Mouse (Mus musculus) limb, embryonic 14.5 days (tissue): ENCODE measurements around the gene Glrx. TPM values are rescaled to one million over a fixed set of nuclear protein-coding genes. Genes with fewer than 3 reads are reported as not detected.

Experiments used
- ATAC-seq: fragments of 200-750 bp; cut with Nextera tagmentation; 2 replicates; pipeline ENCODE4 v1.8.0; 2017; ENCODE audit warnings: low read depth, moderate number of reproducible peaks, moderate TSS enrichment; ENCODE audit not compliant: low FRiP score
- DNase-seq: peaks from one replicate; pipeline ENCODE4 v3.0.0-alpha.2; 2015; ENCODE audit warnings: low spot score
- H3K27ac ChIP-seq: fragments of 300-500 bp; sonication (generic); replicated peaks from 2 replicates; pipeline ENCODE4 v1.5.1; 2014; ENCODE audit warnings: low read depth, mild to moderate bottlenecking, low read length, moderate library complexity, mixed read lengths
- H3K27me3 ChIP-seq: fragments of 300-500 bp; sonication (generic); 2 replicates; pipeline ENCODE4 v1.6.1; 2014; ENCODE audit warnings: low read length, mixed read lengths; ENCODE audit not compliant: control insufficient read depth, insufficient read depth
- H3K36me3 ChIP-seq: fragments of 300-500 bp; sonication (generic); 2 replicates; pipeline ENCODE4 v1.6.1; 2014; ENCODE audit warnings: mild to moderate bottlenecking, low read length, moderate library complexity, mixed read lengths; ENCODE audit not compliant: control insufficient read depth, insufficient read depth
- H3K4me1 ChIP-seq: fragments of 300-500 bp; sonication (generic); 2 replicates; pipeline ENCODE4 v1.6.1; 2014; ENCODE audit warnings: antibody characterized with exemption, low read length, mixed read lengths; ENCODE audit not compliant: control insufficient read depth, insufficient read depth
- H3K4me2 ChIP-seq: fragments of 300-500 bp; sonication (generic); replicated peaks from 2 replicates; pipeline ENCODE4 v1.6.1; 2014; ENCODE audit warnings: low read depth, mild to moderate bottlenecking, low read length, moderate library complexity; ENCODE audit not compliant: severe bottlenecking
- H3K4me3 ChIP-seq: fragments of 300-500 bp; sonication (generic); replicated peaks from 2 replicates; pipeline ENCODE4 v1.5.1; 2014; ENCODE audit warnings: low read length
- H3K9ac ChIP-seq: fragments of 300-500 bp; sonication (generic); 2 replicates; pipeline ENCODE4 v1.6.1; 2014; ENCODE audit warnings: mild to moderate bottlenecking, low read depth, low read length, moderate library complexity; ENCODE audit not compliant: severe bottlenecking
- H3K9me3 ChIP-seq: fragments of 300-500 bp; sonication (generic); 2 replicates; pipeline ENCODE4 v1.6.1; 2016; ENCODE audit warnings: low read length; ENCODE audit not compliant: control insufficient read depth
- POLR2A ChIP-seq: fragments of 200-500 bp; IDR thresholded peaks from 2 replicates; pipeline ENCODE4 v1.8.0; 2012; ENCODE audit warnings: inconsistent platforms, mild to moderate bottlenecking, moderate library complexity, borderline replicate concordance; ENCODE audit not compliant: insufficient read depth, insufficient read length; ENCODE audit errors: extremely low read depth
- WGBS: fragments of 180-500 bp; shearing (Covaris S2); extraction: QIAGEN DNeasy Blood & Tissue Kit; methylation state at CpG from one replicate; pipeline ENCODE4 v1.1.7; 2014; 5-methylcytosine and 5-hydroxymethylcytosine counted together
- polyA plus RNA-seq, 2 experiments: library from polyadenylated mRNA; depleted of rRNA in 1 of 2; stranded (reverse) in 1 of 2; unstranded in 1 of 2; fragments of >200 nt; fragmentation: Nextera tagmentation in 1 of 2; extraction: Ambion mirVana in 1 of 2; gene quantifications; 2 replicates each; pipeline versions ENCODE4 v1.2.1 to v1.2.3; 2012 to 2014

Gene Glrx
- polyA plus RNA-seq, 2 experiments, result 27.4 to 50.1 TPM

DNA sequence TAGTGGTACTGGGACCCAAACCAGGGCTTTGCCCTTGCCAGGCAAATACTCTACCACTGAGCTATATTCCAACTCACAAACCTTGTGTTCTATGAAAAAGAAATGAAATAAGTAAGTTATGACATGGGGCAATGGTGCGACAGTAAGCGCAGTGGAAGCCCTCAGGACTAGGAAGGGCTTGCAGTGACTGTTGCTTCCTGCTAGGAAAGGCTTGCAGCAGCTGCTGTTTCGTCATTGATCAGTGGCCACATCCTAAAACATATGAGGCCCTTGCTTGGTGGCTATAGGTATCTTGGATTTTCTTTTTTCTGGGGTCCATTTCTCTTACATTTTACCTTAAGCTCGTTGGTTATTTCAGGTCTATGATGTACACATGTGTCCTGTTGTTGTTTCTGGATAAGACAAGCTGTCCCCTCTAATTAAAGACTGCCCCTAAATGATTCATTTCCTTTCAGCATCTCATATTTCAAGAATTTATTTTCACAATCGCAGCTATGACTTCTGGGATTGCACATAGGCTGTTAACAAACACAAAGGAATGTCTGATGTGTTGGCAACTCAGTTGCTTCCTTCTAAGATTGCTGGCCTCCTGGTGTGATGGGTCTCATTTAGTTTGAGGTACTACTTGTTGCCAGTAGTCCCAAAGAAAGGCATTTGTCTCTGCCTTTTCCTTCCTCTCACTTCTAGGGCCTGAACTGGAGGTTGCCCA is 14.9 kb upstream of the Glrx start:
- no peak overlapping the region for H3K27ac ChIP-seq
- H3K9ac ChIP-seq, result no peak overlapping the region
- DNase-seq (no peak), ATAC-seq (no peak)
- no peaks in the 10 kb centered on the region for H3K27me3 ChIP-seq
- H3K36me3 ChIP-seq, result no peaks in the 10 kb centered on the region
- TF ChIP-seq POLR2A, result no peak
- H3K4me2 ChIP-seq, result no peak overlapping the region
- H3K4me3 ChIP-seq, result no peak overlapping the region
- 77% methylated on average over 5 of the region's 5 CpGs for WGBS
- no peaks in the 10 kb centered on the region for H3K9me3 ChIP-seq
- H3K4me1 ChIP-seq, result no peaks in the 10 kb centered on the region

DNA sequence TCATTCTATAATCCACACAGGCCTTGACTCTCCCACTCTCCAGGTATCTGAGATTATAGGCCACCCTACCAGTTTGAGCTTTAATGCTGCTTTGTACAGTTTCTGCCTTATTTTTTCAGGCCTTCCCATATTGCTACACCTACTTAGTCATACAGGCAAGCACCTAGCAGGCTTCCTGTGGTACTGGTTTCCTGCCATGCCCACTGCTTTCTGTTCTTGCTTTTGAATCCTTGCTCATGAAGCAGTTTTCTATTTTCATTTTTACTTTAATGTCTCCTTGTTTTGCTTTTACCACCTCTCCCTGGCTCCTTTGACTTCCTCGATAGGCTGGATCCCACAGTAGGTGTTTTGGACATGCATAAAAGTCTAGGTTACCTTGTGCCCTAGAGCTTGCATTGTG is 14.3 kb upstream of the Glrx start:
- Histone ChIP-seq H3K36me3 (no peaks in the 10 kb centered on the region), H3K4me3 (no peak overlapping the region), H3K9me3 (no peaks in the 10 kb centered on the region), H3K4me2 (no peak overlapping the region), H3K27me3 (no peaks in the 10 kb centered on the region), H3K9ac (no peak overlapping the region), H3K4me1 (no peaks in the 10 kb centered on the region), H3K27ac (no peak overlapping the region)
- no peak for TF ChIP-seq POLR2A
- ATAC-seq, result no peak
- 85% methylated on average over 1 of the region's 1 CpGs for WGBS
- DNase-seq, result no peak

DNA sequence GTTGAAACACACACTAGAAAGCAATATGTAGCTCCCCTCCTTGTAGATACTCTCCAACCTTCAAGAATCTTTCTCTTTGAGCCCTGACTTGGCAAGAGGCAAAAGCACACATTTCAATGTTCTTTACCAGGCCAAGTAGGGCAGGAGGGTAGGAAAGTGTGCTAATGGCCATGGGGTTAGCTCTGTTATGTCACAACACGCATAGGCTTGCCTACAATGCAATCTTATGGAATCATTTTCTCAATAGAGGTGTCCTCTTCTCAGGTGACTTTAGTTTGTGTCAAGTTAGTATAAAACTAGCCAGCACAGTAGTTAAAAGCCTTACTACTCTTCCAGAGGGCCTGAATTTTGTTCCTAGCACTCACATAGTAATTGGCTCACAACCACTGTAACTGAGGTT is 9.0 kb upstream of the Glrx start:
- Histone ChIP-seq H3K4me2 (no peak overlapping the region), H3K27me3 (no peaks in the 10 kb centered on the region), H3K36me3 (no peaks in the 10 kb centered on the region), H3K9me3 (no peaks in the 10 kb centered on the region), H3K9ac (no peak overlapping the region), H3K4me3 (no peak overlapping the region), H3K4me1 (no peaks in the 10 kb centered on the region), H3K27ac (no peak overlapping the region)
- no peak for DNase-seq
- no peak for ATAC-seq
- TF ChIP-seq POLR2A, result no peak
- 92% methylated on average over 1 of the region's 1 CpGs for WGBS

DNA sequence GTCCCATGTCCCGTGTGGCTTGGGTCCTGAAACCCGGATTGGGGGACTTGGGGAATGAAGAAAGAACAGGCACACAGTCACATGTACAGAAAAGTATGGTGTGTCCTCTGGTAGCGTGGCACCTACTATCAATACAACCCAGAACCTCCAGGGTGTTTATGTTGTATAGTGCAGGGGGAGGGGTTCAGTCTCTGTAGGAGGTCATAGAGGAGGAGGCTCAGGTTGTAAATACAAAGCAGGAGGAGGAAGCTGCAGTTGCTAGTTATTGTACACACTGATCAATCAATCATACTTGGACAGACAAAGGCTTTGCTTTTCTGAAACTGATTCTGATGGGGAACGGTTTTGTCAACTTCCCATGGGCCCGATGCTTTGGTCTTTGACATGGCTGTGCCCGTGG is 8.0 kb upstream of the Glrx start:
- no peak overlapping the region for H3K4me3 ChIP-seq

DNA sequence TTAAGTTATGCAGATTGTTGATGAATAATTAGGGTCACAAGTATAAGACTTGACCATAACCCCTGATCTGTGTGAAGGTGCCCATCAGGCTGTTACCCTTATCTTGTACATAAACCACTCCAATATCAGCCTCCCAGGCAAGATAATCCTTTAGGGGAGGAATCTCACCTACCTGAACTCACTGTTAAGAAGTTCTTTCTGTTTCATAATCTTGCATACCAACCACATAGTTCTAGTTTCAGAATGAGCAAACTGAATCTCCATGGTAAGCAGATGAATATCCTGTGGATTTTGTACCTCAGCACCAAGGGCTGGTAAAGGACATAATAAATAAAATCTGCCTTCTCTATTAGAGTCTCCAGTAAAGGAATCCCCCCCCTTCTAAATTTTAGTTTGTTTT is 7.0 kb upstream of the Glrx start:
- Histone ChIP-seq H3K27me3 (no peaks in the 10 kb centered on the region), H3K4me2 (no peak overlapping the region), H3K9me3 (no peaks in the 10 kb centered on the region), H3K4me3 (no peak overlapping the region), H3K4me1 (no peaks in the 10 kb centered on the region), H3K36me3 (no peaks in the 10 kb centered on the region), H3K9ac (no peak overlapping the region), H3K27ac (no peak overlapping the region)
- ATAC-seq, result no peak
- TF ChIP-seq POLR2A, result no peak
- no peak for DNase-seq

More for the DNA sequence above, 8.0 kb upstream of the Glrx start:
- Histone ChIP-seq H3K36me3 (no peaks in the 10 kb centered on the region), H3K9ac (no peak overlapping the region), H3K27me3 (no peaks in the 10 kb centered on the region), H3K27ac (no peak overlapping the region), H3K4me2 (no peak overlapping the region), H3K4me1 (no peaks in the 10 kb centered on the region), H3K9me3 (no peaks in the 10 kb centered on the region)
- 78% methylated on average over 6 of the region's 6 CpGs for WGBS
- DNase-seq, result no peak
- no peak for ATAC-seq
- TF ChIP-seq POLR2A, result no peak

DNA sequence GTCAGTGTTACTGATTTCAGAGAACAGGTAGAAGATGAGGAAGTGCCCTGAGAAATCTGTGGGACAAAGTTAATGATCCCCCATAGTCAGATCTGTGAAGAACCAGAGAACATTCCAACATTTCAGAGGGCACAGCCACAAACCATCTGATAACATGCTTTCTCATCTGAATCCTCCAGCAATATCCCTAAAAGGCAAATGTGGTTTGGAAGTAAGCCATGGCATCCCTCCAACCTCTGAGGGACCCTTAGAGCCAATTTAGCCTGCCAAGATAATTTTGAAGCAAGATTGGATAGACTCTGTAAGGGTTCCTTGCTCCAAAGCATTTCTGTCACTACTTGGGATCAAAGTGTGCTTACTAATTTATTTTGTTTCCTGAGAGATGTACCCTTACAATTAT is 6.2 kb upstream of the Glrx start:
- Histone ChIP-seq H3K9me3 (no peaks in the 10 kb centered on the region), H3K4me1 (no peaks in the 10 kb centered on the region), H3K4me2 (no peak overlapping the region), H3K9ac (no peak overlapping the region), H3K4me3 (no peak overlapping the region), H3K36me3 (no peaks in the 10 kb centered on the region), H3K27me3 (no peaks in the 10 kb centered on the region), H3K27ac (no peak overlapping the region)
- DNase-seq (no peak), ATAC-seq (no peak)
- no peak for TF ChIP-seq POLR2A
